Mouse (Mus musculus): ENCODE data around the gene Htr6. TPM values are rescaled to one million over a fixed set of nuclear protein-coding genes. Genes with fewer than 3 reads are reported as not detected.
A peak's percentile ranks its signal among the peaks of the same experiment; 100 is the strongest.

The Htr6 gene
- total and polyA plus RNA-seq, 2 experiments from 2014 or later, result 0.67 to 4.0 TPM

DNA sequence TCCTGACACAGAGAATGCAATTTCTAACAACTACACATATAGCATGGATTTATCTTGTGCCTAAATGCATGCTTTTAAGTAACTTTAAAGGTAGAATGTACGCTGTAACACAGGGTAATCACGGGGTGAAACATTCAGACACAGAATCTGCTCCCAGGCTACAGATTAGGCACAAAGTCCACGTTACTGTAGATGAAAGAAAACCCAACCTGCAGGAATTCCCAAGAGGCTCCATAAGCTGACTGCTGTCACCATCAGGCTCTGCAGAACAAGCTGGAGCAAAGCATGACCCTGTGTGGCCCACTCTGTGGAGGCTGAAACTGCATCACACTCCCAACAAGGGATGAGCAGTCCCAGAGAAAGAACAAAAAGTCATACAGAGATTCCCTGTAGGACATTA is 37.1 kb upstream of the Htr6 start:
- no peaks in the 10 kb centered on the region for H3K4me1 ChIP-seq (ENCODE audit: insufficient read depth)
- TF ChIP-seq CTCF (IDR thresholded peaks at IDR 0.05; ENCODE audit: low read depth), result no peak
- DNase-seq (no peak), ATAC-seq (no peak)
- H3K27ac ChIP-seq (ENCODE audit: low read depth, low read length), result no peak overlapping the region
- 78% methylated on average over 3 of the region's 3 CpGs for WGBS
- no peaks in the 10 kb centered on the region for H3K9me3 ChIP-seq (ENCODE audit: low read length)
- H3K36me3 ChIP-seq (ENCODE audit: insufficient read depth), result no peaks in the 10 kb centered on the region
- H3K4me2 ChIP-seq (ENCODE audit: low read depth), result no peak overlapping the region
- no peak overlapping the region for H3K9ac ChIP-seq
- no peak overlapping the region for H3K4me3 ChIP-seq (ENCODE audit: low read depth, low read length)
- no peaks in the 10 kb centered on the region for H3K27me3 ChIP-seq (ENCODE audit: insufficient read depth, low read length)

DNA sequence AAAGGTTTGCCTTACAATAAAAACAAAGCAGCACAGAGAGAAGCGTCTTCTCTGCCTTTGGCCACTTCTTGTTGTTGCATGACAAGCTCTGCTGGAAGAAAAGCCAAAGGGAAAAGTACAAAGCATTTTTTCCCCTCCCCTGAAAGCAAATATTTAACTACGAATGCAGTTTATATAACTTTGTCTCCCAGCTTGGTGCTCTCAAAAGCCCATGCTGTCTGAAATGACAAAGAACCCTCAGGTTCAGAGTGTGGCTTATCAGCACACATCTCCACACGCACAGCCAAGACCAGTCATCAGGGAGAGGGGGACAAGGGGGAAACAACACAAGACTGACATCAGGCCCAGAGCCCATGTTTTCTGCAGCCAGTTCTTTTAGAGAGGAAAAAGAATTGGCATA is 36.1 kb upstream of the Htr6 start:
- ATAC-seq (peak; percentile 48; the same call in 1 of the 2 replicates), DNase-seq (no peak)
- Histone ChIP-seq H3K27ac (ENCODE audit: low read depth, low read length) (no peak overlapping the region), H3K4me3 (ENCODE audit: low read depth, low read length) (no peak overlapping the region), H3K36me3 (ENCODE audit: insufficient read depth) (no peaks in the 10 kb centered on the region), H3K9me3 (ENCODE audit: low read length) (no peaks in the 10 kb centered on the region), H3K9ac (no peak overlapping the region), H3K4me1 (ENCODE audit: insufficient read depth) (no peaks in the 10 kb centered on the region), H3K4me2 (ENCODE audit: low read depth) (no peak overlapping the region), H3K27me3 (ENCODE audit: insufficient read depth, low read length) (no peaks in the 10 kb centered on the region)
- TF ChIP-seq CTCF (IDR thresholded peaks at IDR 0.05; ENCODE audit: low read depth), result no peak
- 44% methylated on average over 3 of the region's 3 CpGs for WGBS

GRCm38 (mm10) chr4:139110858-139111257 is 35.5 kb upstream of the Htr6 start:
- H3K9me3 ChIP-seq (ENCODE audit: low read length), result no peaks in the 10 kb centered on the region
- DNase-seq, result no peak
- ATAC-seq, result no peak; the same call in 1 of the 2 replicates
- H3K4me2 ChIP-seq (ENCODE audit: low read depth), result no peak overlapping the region
- no peak overlapping the region for H3K4me3 ChIP-seq (ENCODE audit: low read depth, low read length)
- 58% methylated on average over 3 of the region's 3 CpGs for whole genome bisulfite sequencing
- no peaks in the 10 kb centered on the region for H3K27me3 ChIP-seq (ENCODE audit: insufficient read depth, low read length)
- no peaks in the 10 kb centered on the region for H3K36me3 ChIP-seq (ENCODE audit: insufficient read depth)
- no peak overlapping the region for H3K27ac ChIP-seq (ENCODE audit: low read depth, low read length)
- H3K9ac ChIP-seq, result no peak overlapping the region
- TF ChIP-seq CTCF (IDR thresholded peaks at IDR 0.05; ENCODE audit: low read depth), result no peak
- H3K4me1 ChIP-seq (ENCODE audit: insufficient read depth), result no peaks in the 10 kb centered on the region

- H3K9ac ChIP-seq, result no peak overlapping the region
- H3K4me1 ChIP-seq (ENCODE audit: insufficient read depth), result no peaks in the 10 kb centered on the region
- H3K4me3 ChIP-seq (ENCODE audit: low read depth, low read length), result no peak overlapping the region
- H3K27me3 ChIP-seq (ENCODE audit: insufficient read depth, low read length), result no peaks in the 10 kb centered on the region
- 100% methylated on average over 1 of the region's 1 CpGs for WGBS
- H3K36me3 ChIP-seq (ENCODE audit: insufficient read depth), result peaks cover 27% of the 10 kb centered on the region
- no peak overlapping the region for H3K27ac ChIP-seq (ENCODE audit: low read depth, low read length)
- ATAC-seq (no peak), DNase-seq (no peak)
- no peak overlapping the region for H3K4me2 ChIP-seq (ENCODE audit: low read depth)
- no peaks in the 10 kb centered on the region for H3K9me3 ChIP-seq (ENCODE audit: low read length)
- TF ChIP-seq CTCF (IDR thresholded peaks at IDR 0.05; ENCODE audit: low read depth), result no peak
These were observed 30.1 kb upstream of the Htr6 start for GRCm38 (mm10) chr4:139105453-139105852.

GRCm38 (mm10) chr4:139101546-139101945 is 26.2 kb upstream of the Htr6 start:
- Histone ChIP-seq H3K4me2 (ENCODE audit: low read depth) (no peak overlapping the region), H3K36me3 (ENCODE audit: insufficient read depth) (peaks cover 27% of the 10 kb centered on the region), H3K9me3 (ENCODE audit: low read length) (no peaks in the 10 kb centered on the region), H3K4me3 (ENCODE audit: low read depth, low read length) (no peak overlapping the region), H3K4me1 (ENCODE audit: insufficient read depth) (no peaks in the 10 kb centered on the region), H3K27ac (ENCODE audit: low read depth, low read length) (no peak overlapping the region), H3K9ac (no peak overlapping the region), H3K27me3 (ENCODE audit: insufficient read depth, low read length) (no peaks in the 10 kb centered on the region)
- DNase-seq (no peak), ATAC-seq (no peak)
- WGBS, result 83% methylated on average over 6 of the region's 6 CpGs
- TF ChIP-seq CTCF (IDR thresholded peaks at IDR 0.05; ENCODE audit: low read depth), result no peak

- Histone ChIP-seq H3K4me3 (ENCODE audit: low read depth, low read length) (no peak overlapping the region), H3K27ac (ENCODE audit: low read depth, low read length) (no peak overlapping the region), H3K9me3 (ENCODE audit: low read length) (no peaks in the 10 kb centered on the region), H3K9ac (no peak overlapping the region), H3K4me2 (ENCODE audit: low read depth) (no peak overlapping the region), H3K4me1 (ENCODE audit: insufficient read depth) (no peaks in the 10 kb centered on the region), H3K27me3 (ENCODE audit: insufficient read depth, low read length) (no peaks in the 10 kb centered on the region), H3K36me3 (ENCODE audit: insufficient read depth) (peaks cover 27% of the 10 kb centered on the region)
- DNase-seq, result no peak
- WGBS, result 84% methylated on average over 8 of the region's 8 CpGs
- no peak for ATAC-seq
- TF ChIP-seq CTCF (IDR thresholded peaks at IDR 0.05; ENCODE audit: low read depth), result no peak
These were observed 25.0 kb upstream of the Htr6 start for GRCm38 (mm10) chr4:139100326-139100725.

- Histone ChIP-seq H3K4me3 (ENCODE audit: low read depth, low read length) (no peak overlapping the region), H3K4me2 (ENCODE audit: low read depth) (no peak overlapping the region), H3K9me3 (ENCODE audit: low read length) (no peaks in the 10 kb centered on the region), H3K36me3 (ENCODE audit: insufficient read depth) (no peaks in the 10 kb centered on the region), H3K4me1 (ENCODE audit: insufficient read depth) (no peaks in the 10 kb centered on the region; the same call in 1 of the 2 replicates), H3K27me3 (ENCODE audit: insufficient read depth, low read length) (peaks cover 19% of the 10 kb centered on the region), H3K9ac (no peak overlapping the region), H3K27ac (ENCODE audit: low read depth, low read length) (no peak overlapping the region)
- DNase-seq (no peak), ATAC-seq (no peak)
- 51% methylated on average over 5 of the region's 5 CpGs for WGBS
- TF ChIP-seq CTCF (IDR thresholded peaks at IDR 0.05; ENCODE audit: low read depth), result no peak
These were observed 20.8 kb upstream of the Htr6 start for GRCm38 (mm10) chr4:139096201-139096600.

- H3K9me3 ChIP-seq (ENCODE audit: low read length), result no peaks in the 10 kb centered on the region
- no peak for ATAC-seq
- H3K9ac ChIP-seq, result no peak overlapping the region
- no peak overlapping the region for H3K4me3 ChIP-seq (ENCODE audit: low read depth, low read length)
- H3K36me3 ChIP-seq (ENCODE audit: insufficient read depth), result no peaks in the 10 kb centered on the region
- TF ChIP-seq CTCF (IDR thresholded peaks at IDR 0.05; ENCODE audit: low read depth), result no peak
- DNase-seq, result no peak
- H3K4me1 ChIP-seq (ENCODE audit: insufficient read depth), result no peaks in the 10 kb centered on the region; the same call in 1 of the 2 replicates
- H3K27ac ChIP-seq (ENCODE audit: low read depth, low read length), result no peak overlapping the region
- WGBS, result 33% methylated on average over 1 of the region's 1 CpGs
- H3K27me3 ChIP-seq (ENCODE audit: insufficient read depth, low read length), result peaks cover 23% of the 10 kb centered on the region
- H3K4me2 ChIP-seq (ENCODE audit: low read depth), result no peak overlapping the region
These were observed 20.0 kb upstream of the Htr6 start for GRCm38 (mm10) chr4:139095406-139095805.

Measured in forebrain, postnatal 0 days (tissue).